Mouse (Mus musculus): ENCODE measurements around the gene Gm5592.
"Not testable (repeated sequence)": the region's sequence is repeated elsewhere in the genome, so short reads cannot be mapped to it uniquely, and the experiment has no call there.

Gene Gm5592

GRCm38 (mm10) chr7:41153541-41153940, at the start of gene Gm5592:
Gene Gm5592, plus strand, starts transcription at chr7:41153841.
- DNase-seq (ENCODE audit: low spot score) = not testable (repeated sequence)

DNA sequence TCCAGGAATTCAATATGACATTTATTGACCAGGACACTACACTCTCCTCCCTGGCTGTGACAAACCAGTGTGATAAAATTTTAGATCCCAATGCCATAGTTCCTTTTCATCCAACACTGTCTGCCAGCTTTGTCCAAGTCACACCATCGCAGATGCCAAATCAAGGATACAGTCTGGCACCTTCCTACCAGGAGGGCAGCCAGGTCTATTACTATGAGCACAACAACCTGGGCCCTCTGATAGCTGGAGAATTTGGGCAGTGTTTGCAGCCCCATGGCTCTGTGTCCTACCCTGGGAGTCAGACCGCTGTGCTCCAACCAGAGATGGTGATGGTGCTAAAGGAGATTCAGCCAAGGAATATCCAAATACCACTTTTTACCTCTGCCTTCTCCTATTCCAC, 2.2 kb downstream of the Gm5592 start:
- DNase-seq (ENCODE audit: low spot score) = not testable (repeated sequence)

DNA sequence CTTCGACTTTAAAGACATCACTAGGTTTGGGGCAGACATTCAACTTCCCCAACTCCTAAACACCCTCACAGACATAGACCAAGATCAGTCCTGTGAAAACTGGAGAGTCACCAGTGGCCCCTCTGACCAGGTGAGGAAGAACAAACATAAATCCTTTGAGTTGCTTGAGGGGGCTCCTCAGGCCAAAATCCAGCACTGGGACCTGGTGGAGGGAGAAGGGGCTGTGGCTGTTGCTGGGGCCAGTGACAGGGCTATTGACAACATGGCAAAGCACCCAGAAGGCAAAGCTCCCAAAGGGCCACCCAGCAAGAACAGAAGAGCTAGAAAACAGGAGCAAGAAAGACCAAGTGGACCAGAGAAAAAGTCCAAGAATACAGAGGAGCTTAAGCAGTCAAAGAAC, 4.2 kb downstream of the Gm5592 start:
- DNase-seq (ENCODE audit: low spot score) = not testable (repeated sequence)

DNA sequence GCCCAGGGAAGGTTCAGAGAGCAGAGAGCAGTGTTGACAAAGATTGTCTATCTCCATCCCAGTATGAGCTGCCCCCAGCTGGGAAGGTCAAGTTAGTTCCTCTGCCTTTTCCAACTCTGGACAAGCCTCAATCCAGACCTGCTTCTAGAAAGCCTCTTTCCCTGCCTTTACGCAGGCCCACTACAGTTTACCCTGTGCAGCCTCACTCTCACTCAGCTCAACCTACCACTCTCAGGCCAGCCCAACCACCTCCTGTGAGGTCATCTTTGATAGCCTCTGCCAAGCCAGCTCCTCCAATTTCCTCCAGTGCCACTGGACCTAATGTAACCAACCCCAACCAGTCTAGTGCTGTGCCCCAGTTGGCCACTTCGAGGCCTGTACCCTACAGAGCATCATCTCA, 4.9 kb downstream of the Gm5592 start:
- not testable (repeated sequence) for DNase-seq (ENCODE audit: low spot score)

DNA sequence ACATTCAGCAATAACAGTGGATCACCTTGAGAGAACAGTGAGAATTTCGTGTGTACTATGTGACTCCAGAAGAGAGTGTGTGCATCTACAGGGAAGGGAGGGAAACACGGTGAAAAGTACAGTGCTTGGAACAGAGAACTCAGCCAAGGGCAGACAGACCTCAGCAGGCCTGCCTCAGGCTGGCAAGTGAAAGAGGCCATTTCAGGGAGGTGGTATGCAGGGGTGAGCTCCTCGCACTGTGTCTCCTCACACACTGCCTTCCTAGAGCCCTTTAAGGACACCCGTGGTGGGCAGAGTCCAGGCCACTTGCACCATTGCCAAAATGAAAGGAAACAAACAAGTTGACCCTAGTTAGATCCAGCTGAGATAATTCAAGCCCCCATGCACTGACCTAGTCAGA, 40.0 kb downstream of the Gm5592 start:
- no peak for DNase-seq (ENCODE audit: low spot score)
